Mouse (Mus musculus): ENCODE measurements around the gene Hlcs. TPM values are rescaled to one million over a fixed set of nuclear protein-coding genes. Genes with fewer than 3 reads are reported as not detected.

The Hlcs gene
- polyA plus RNA-seq, 1 experiment from 2014 or later = 8.4 TPM

DNA sequence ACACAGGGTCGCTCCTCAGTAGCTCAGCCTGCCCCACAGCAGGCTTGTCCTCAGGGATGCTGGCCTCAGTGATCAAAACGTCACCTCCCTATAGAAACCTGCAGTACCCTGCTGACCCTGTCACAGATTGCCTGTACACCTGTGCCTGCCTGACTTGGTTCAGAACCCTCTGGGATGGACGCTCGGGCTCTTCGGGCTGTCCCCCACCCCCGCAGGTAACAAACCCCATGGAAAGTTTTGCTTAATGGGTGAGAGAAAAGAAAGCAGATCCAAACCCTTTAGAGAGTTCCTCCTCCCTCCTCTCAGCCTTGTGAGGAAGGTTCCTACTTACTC lies 10.2 kb downstream of the Hlcs start:
- no peak overlapping the region for H3K27ac ChIP-seq (replicated peaks; ENCODE audit: low read depth, low read length)

DNA sequence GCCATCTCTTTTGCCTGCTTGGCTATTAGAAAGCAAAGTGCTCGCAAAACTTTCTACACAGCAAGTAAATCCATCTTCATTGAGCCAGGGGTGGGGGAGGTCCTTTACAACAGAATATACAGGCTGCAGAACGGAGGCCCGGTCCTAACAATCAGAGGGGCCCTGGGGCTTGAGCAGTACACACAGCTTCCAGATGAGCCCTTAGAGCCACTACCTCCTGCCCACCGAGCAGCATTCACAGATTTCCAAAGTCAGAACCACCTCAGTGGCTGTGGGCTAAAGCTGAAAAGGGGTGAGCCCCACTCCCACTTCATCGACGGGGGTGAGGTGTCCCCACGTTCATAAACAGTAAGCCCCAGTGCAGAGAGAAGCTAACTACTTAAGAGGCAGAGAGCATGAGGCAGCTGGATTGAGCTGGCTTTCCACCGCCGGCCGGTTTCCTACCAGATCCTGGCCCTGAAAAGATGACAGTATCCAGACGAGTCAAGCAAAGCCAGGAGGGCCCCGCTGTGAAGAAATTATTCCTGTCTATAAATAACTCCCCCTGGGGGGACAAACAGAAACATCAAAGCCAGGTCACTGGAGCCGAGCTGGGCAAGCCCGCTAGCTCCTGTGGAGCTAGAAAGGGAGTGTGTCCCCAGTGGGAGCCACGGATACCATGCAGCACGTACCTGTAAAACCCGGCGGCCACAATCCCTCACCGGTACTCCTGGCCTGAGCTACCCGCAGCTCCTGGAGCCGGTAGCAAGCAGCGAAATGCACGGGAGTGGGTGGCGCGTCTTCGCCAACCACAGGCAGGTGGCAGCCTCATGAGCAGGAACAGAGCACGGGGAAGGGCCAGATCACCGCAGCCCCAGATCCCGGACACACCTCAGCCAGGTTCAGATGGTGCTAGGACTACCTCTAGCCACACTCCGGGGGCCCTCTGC lies 10.8 kb downstream of the Hlcs start:
- Histone ChIP-seq H3K9me3 (ENCODE audit: control insufficient read depth, low read length) (no peaks in the 10 kb centered on the region), H3K4me1 (ENCODE audit: control insufficient read depth, insufficient read depth, low read length) (peaks cover 16% of the 10 kb centered on the region), H3K4me3 (ENCODE audit: low read depth, low read length) (peak overlapping the region; percentile 2; the same call in 1 of the 2 replicates), H3K4me2 (ENCODE audit: low read depth, severe bottlenecking) (peak overlapping the region; percentile 37), H3K9ac (ENCODE audit: low read length) (peak overlapping the region; percentile 17; the same call in 1 of the 2 replicates), H3K27ac (replicated peaks; ENCODE audit: low read depth, low read length) (peak overlapping the region; percentile 0; the same call in 1 of the 2 replicates), H3K27me3 (ENCODE audit: control insufficient read depth, insufficient read depth, low read length) (no peaks in the 10 kb centered on the region), H3K36me3 (ENCODE audit: control insufficient read depth, insufficient read depth, low read length) (no peaks in the 10 kb centered on the region)
- DNase-seq (ENCODE audit: low spot score) = peak; percentile 68
- WGBS = 3% methylated on average over 30 of the region's 30 CpGs
- ATAC-seq (ENCODE audit: insufficient number of reproducible peaks, low FRiP score, low TSS enrichment, low read depth) = peak; percentile 49; the same call in 1 of the 2 replicates

More for the DNA sequence above, 10.2 kb downstream of the Hlcs start:
- H3K9me3 ChIP-seq (ENCODE audit: control insufficient read depth, low read length) = no peaks in the 10 kb centered on the region
- H3K4me1 ChIP-seq (ENCODE audit: control insufficient read depth, insufficient read depth, low read length) = peaks cover 21% of the 10 kb centered on the region
- peak overlapping the region; percentile 37 for H3K4me2 ChIP-seq (ENCODE audit: low read depth, severe bottlenecking)
- WGBS = 29% methylated on average over 6 of the region's 6 CpGs
- DNase-seq (ENCODE audit: low spot score) (no peak), ATAC-seq (ENCODE audit: insufficient number of reproducible peaks, low FRiP score, low TSS enrichment, low read depth) (peak; percentile 31; the same call in 1 of the 2 replicates)
- no peaks in the 10 kb centered on the region for H3K36me3 ChIP-seq (ENCODE audit: control insufficient read depth, insufficient read depth, low read length)
- 0 out of 2 replicates have a peak overlapping the region, but pooled peaks have one; percentile 2 for H3K4me3 ChIP-seq (ENCODE audit: low read depth, low read length)
- H3K9ac ChIP-seq (ENCODE audit: low read length) = no peak overlapping the region
- H3K27me3 ChIP-seq (ENCODE audit: control insufficient read depth, insufficient read depth, low read length) = no peaks in the 10 kb centered on the region

DNA sequence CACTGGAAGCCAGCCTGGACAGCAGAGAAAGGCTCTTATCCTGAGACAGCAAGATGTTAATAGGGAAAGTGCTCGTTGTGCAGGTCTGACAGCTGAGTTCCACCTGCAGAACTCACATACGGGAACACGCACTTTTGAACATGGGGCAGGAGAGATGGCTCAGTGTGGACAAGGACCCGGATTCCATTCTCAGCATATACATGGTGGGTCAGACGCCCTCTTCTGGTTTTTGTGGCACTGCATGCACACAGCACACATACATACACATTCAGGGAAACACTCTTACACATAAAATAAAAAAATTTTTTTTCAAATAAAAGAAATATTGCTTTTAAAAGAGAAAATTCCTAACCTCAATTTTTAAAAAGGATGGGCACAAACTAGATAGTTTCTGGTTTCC lies 11.7 kb downstream of the Hlcs start:
- no peak overlapping the region for H3K9ac ChIP-seq (ENCODE audit: low read length)
- no peaks in the 10 kb centered on the region for H3K36me3 ChIP-seq (ENCODE audit: control insufficient read depth, insufficient read depth, low read length)
- H3K27ac ChIP-seq (replicated peaks; ENCODE audit: low read depth, low read length) = no peak overlapping the region; the same call in 1 of the 2 replicates
- DNase-seq (ENCODE audit: low spot score) = no peak
- no peaks in the 10 kb centered on the region for H3K9me3 ChIP-seq (ENCODE audit: control insufficient read depth, low read length)
- WGBS = 67% methylated on average over 5 of the region's 5 CpGs
- H3K4me2 ChIP-seq (ENCODE audit: low read depth, severe bottlenecking) = no peak overlapping the region
- ATAC-seq (ENCODE audit: insufficient number of reproducible peaks, low FRiP score, low TSS enrichment, low read depth) = no peak
- H3K4me3 ChIP-seq (ENCODE audit: low read depth, low read length) = no peak overlapping the region
- peaks cover 14% of the 10 kb centered on the region for H3K4me1 ChIP-seq (ENCODE audit: control insufficient read depth, insufficient read depth, low read length)
- no peaks in the 10 kb centered on the region for H3K27me3 ChIP-seq (ENCODE audit: control insufficient read depth, insufficient read depth, low read length)

DNA sequence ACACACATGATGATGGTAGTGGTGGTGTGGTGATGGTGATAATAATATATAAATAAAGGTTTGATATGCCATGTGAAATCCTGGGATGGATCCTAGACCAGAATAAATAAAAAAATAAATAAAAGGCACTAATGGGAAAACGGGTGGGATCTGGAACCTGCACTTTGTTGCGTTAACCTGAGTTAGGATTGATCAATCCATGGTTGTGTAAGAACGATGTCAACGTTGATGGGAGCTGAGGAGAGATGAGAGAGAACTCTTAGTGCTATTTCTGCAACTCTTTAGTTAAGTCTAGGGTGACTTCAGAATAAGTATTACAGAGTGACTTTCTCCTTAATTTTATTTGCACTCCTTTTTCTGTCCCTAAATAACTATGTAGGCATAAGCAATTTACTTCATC lies 12.2 kb downstream of the Hlcs start:
- no peak overlapping the region for H3K27ac ChIP-seq (replicated peaks; ENCODE audit: low read depth, low read length)
- H3K9ac ChIP-seq (ENCODE audit: low read length) = no peak overlapping the region
- WGBS = 90% methylated on average over 4 of the region's 4 CpGs
- H3K4me2 ChIP-seq (ENCODE audit: low read depth, severe bottlenecking) = no peak overlapping the region
- no peak for ATAC-seq (ENCODE audit: insufficient number of reproducible peaks, low FRiP score, low TSS enrichment, low read depth)
- H3K27me3 ChIP-seq (ENCODE audit: control insufficient read depth, insufficient read depth, low read length) = no peaks in the 10 kb centered on the region
- peaks cover 14% of the 10 kb centered on the region for H3K4me1 ChIP-seq (ENCODE audit: control insufficient read depth, insufficient read depth, low read length)
- H3K36me3 ChIP-seq (ENCODE audit: control insufficient read depth, insufficient read depth, low read length) = no peaks in the 10 kb centered on the region
- H3K4me3 ChIP-seq (ENCODE audit: low read depth, low read length) = no peak overlapping the region
- DNase-seq (ENCODE audit: low spot score) = no peak
- no peaks in the 10 kb centered on the region for H3K9me3 ChIP-seq (ENCODE audit: control insufficient read depth, low read length)

DNA sequence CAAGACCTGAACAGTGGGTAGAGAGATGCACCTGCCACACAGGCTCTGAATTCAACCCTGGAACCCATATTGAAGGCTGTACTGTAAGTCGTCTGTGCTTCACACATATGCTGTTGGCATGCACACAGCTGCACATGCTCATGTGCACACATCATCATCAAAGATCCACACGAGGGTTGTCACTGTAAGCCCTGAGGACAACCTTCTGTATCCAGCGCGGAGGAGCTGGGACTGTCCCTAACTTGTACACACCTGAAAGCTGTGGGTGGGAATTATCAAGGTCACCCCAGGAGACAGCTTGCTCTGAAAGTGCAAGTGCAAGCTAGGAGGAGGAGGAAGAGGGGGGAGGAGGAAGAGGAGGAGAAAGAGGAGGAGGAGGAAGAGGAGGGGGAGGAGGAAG lies 14.2 kb downstream of the Hlcs start:
- Histone ChIP-seq H3K4me1 (ENCODE audit: control insufficient read depth, insufficient read depth, low read length) (peaks cover 14% of the 10 kb centered on the region), H3K4me3 (ENCODE audit: low read depth, low read length) (no peak overlapping the region), H3K27me3 (ENCODE audit: control insufficient read depth, insufficient read depth, low read length) (no peaks in the 10 kb centered on the region), H3K27ac (replicated peaks; ENCODE audit: low read depth, low read length) (no peak overlapping the region), H3K4me2 (ENCODE audit: low read depth, severe bottlenecking) (no peak overlapping the region), H3K9ac (ENCODE audit: low read length) (no peak overlapping the region), H3K9me3 (ENCODE audit: control insufficient read depth, low read length) (no peaks in the 10 kb centered on the region), H3K36me3 (ENCODE audit: control insufficient read depth, insufficient read depth, low read length) (no peaks in the 10 kb centered on the region)
- DNase-seq (ENCODE audit: low spot score) (no peak), ATAC-seq (ENCODE audit: insufficient number of reproducible peaks, low FRiP score, low TSS enrichment, low read depth) (no peak)
- 71% methylated on average over 4 of the region's 4 CpGs for WGBS

DNA sequence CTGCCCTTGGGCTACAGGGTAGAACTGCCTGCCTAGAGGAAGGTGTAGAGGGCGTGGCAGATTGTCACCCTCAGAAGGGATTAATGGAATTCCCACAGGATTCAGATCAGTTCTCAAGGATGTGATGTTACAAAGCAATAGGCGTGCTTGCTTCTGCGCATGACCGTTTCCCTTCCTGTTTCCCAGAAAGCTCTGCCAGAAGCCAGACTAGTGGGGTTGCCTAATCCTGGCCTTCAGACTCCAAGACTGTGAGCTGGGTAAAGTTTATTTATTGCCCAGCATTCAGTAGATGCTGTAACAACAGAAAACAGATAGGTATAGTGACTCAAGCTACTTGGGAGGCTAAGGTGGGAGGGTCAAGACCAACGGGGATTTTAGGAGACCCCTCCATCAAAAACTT lies 15.3 kb downstream of the Hlcs start:
- 87% methylated on average over 5 of the region's 5 CpGs for WGBS
- no peaks in the 10 kb centered on the region for H3K36me3 ChIP-seq (ENCODE audit: control insufficient read depth, insufficient read depth, low read length)
- no peaks in the 10 kb centered on the region for H3K27me3 ChIP-seq (ENCODE audit: control insufficient read depth, insufficient read depth, low read length)
- no peak overlapping the region for H3K4me3 ChIP-seq (ENCODE audit: low read depth, low read length)
- H3K27ac ChIP-seq (replicated peaks; ENCODE audit: low read depth, low read length) = no peak overlapping the region
- H3K9ac ChIP-seq (ENCODE audit: low read length) = no peak overlapping the region
- DNase-seq (ENCODE audit: low spot score) = no peak
- peaks cover 12% of the 10 kb centered on the region for H3K4me1 ChIP-seq (ENCODE audit: control insufficient read depth, insufficient read depth, low read length)
- no peak for ATAC-seq (ENCODE audit: insufficient number of reproducible peaks, low FRiP score, low TSS enrichment, low read depth)
- no peaks in the 10 kb centered on the region for H3K9me3 ChIP-seq (ENCODE audit: control insufficient read depth, low read length)
- no peak overlapping the region for H3K4me2 ChIP-seq (ENCODE audit: low read depth, severe bottlenecking)

DNA sequence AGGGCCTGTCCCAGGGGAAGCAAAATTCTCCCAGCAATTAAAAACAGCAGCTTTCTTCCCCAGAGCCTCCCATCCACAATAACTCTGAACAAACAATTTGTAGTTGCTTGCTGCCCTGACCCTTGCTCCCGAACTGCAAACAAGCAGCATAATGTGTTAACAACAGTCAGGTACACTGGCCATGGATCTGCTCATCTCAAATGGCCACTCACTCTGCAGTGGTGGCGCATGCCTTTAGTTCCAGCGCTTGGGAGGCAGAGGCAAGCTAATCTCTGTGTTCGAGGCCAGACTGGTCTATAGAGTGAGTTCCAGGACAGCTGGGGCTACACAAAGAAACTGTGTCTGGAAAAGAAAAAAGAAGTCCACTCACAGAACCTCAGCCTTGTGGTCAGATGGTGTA lies 22.2 kb downstream of the Hlcs start:
- no peaks in the 10 kb centered on the region for H3K9me3 ChIP-seq (ENCODE audit: control insufficient read depth, low read length)
- DNase-seq (ENCODE audit: low spot score) (no peak), ATAC-seq (ENCODE audit: insufficient number of reproducible peaks, low FRiP score, low TSS enrichment, low read depth) (no peak)
- H3K36me3 ChIP-seq (ENCODE audit: control insufficient read depth, insufficient read depth, low read length) = no peaks in the 10 kb centered on the region
- H3K4me3 ChIP-seq (ENCODE audit: low read depth, low read length) = no peak overlapping the region
- no peak overlapping the region for H3K4me2 ChIP-seq (ENCODE audit: low read depth, severe bottlenecking)
- no peak overlapping the region for H3K27ac ChIP-seq (replicated peaks; ENCODE audit: low read depth, low read length)
- no peaks in the 10 kb centered on the region for H3K27me3 ChIP-seq (ENCODE audit: control insufficient read depth, insufficient read depth, low read length)
- H3K4me1 ChIP-seq (ENCODE audit: control insufficient read depth, insufficient read depth, low read length) = no peaks in the 10 kb centered on the region
- H3K9ac ChIP-seq (ENCODE audit: low read length) = no peak overlapping the region
- WGBS = 85% methylated on average over 4 of the region's 4 CpGs

DNA sequence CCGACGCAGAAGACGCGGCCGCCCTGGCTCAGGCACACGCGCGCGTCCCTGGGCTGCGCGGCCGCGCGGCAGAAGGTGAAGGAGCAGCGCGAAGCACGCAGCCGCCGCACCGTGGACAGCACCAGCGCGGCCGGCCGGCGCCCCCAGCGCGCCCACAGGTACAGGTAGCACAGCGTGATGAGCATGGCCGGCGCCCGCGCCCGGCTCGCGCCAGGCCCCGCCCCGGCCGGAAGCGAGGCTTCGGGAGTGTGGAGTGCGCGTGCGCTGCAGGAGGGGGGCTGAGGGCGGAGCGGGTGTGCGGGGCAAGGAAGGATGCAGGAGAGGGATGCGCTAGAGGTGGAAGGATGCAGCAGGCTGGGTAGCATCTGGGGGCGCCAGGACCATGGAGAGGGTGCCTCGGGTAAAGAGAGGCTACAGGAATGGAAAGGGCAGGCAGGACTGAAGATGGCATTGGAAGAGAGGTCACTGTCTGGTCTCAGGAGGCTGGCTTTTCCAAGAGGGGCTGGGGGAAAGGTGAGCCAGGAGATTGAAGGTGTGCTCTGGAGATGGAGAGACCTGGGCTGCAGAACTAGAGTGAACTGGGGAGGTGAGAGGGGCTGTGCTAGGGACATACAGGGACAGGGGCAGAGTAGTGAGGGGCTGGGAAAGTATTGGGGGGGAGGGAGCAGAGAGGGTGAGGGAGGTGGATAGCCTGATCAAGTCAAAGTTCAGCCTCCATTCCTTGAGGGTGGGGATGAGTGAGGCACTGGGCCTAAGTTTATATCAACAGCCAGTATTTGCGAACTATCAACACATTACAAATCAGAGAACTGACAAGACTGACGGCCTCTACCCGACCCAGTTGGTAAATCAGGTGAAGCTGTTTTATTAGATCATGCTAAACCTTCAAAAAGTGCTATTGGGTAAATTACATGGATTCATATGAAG lies 23.0 kb downstream of the Hlcs start:
- no peaks in the 10 kb centered on the region for H3K27me3 ChIP-seq (ENCODE audit: control insufficient read depth, insufficient read depth, low read length)
- H3K9me3 ChIP-seq (ENCODE audit: control insufficient read depth, low read length) = no peaks in the 10 kb centered on the region
- H3K27ac ChIP-seq (replicated peaks; ENCODE audit: low read depth, low read length) = no peak overlapping the region
- peak overlapping the region; percentile 99 for H3K4me2 ChIP-seq (ENCODE audit: low read depth, severe bottlenecking)
- 5% methylated on average over 49 of the region's 52 CpGs for WGBS
- ATAC-seq (ENCODE audit: insufficient number of reproducible peaks, low FRiP score, low TSS enrichment, low read depth) (peak; percentile 93), DNase-seq (ENCODE audit: low spot score) (peak; percentile 90)
- H3K4me3 ChIP-seq (ENCODE audit: low read depth, low read length) = peak overlapping the region; percentile 72
- peak overlapping the region; percentile 79 for H3K9ac ChIP-seq (ENCODE audit: low read length)
- no peaks in the 10 kb centered on the region for H3K36me3 ChIP-seq (ENCODE audit: control insufficient read depth, insufficient read depth, low read length)
- H3K4me1 ChIP-seq (ENCODE audit: control insufficient read depth, insufficient read depth, low read length) = no peaks in the 10 kb centered on the region
